Mouse (Mus musculus): ENCODE measurements at regions not wholly inside any gene's neighbourhood (a gene's known extent, or its start where the extent isn't known, plus 50 kb on each side); places are given as distances from the start of the nearest gene placed in this dataset.

DNA sequence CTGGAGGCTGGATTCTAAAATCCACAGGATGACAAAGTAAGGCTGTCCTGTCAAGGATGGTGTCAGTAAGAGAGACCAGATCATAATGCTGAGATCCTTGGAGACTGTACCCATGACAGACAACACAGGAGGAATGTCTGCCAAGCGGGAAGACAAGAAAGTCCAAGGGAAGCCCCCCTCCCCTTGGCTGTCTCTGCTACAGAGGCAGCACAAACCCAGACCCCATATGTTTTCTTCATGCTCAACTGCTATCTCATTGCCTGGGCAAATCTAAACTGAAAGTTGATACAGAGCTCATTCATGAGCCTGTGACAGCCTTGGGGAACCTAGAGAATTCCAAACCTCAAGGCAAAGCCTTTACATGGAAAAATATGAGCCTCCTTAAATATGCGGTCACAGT, 177.7 kb upstream of the Id4 start:
- DNase-seq (ENCODE audit: low spot score in 2 of 2): no peak

DNA sequence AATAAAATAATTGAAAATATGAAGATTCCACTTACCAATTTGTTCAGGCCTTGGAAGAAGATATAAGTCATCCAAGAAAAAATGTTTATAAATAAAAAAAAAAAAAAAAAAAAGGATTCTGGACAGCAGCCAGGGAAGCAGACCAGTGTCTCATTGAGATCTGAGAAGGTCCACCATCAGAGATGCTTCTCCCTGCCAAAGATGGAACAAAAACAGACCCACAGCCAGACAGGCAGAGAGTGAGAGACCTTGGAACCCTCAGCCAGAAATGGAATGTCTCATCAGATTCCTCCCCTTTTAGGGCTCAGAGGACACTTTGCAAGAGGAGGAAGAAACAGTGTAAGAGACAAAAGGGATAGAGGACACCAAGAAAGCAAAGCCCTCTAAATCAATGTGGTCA, 177.2 kb upstream of the Id4 start:
- DNase-seq (ENCODE audit: low spot score in 2 of 2): no peak

DNA sequence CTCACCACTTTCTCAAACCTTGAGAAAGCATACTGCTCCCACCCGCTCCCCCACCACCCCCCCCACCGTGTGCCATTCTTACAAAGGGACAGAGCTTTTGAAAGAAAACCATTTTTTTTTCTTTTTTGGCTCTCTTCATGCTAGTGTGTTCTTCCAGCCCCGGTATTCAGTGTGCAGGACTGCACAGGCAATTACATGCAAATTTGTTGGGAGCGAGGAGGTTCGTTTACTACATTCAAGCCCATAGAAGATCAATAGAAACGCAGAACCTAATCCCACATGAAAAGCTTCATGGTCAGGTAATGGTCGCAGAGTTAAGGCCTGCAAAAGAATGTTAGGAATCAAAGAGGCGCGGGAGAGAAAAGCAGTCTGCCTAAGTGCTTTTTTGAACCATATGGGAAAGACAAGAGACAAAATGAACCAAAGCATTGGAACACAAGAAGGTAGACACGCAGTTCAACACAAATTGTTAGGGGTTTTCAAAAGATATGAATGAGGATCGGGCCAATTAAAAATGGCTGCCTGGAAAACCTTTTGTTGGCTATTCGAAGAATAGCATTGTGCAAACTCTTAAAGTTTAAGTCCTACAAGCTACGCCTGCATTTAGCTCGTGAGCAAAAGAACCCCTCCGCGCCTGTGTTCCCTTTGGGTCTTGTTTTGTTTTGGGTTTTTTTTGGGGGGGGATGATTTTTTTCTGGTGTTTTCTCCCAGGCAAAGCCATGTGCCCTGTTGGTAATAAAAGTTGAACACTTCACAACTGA, 166.6 kb upstream of the Id4 start:
- no peak for DNase-seq (ENCODE audit: low spot score in 2 of 2)

DNA sequence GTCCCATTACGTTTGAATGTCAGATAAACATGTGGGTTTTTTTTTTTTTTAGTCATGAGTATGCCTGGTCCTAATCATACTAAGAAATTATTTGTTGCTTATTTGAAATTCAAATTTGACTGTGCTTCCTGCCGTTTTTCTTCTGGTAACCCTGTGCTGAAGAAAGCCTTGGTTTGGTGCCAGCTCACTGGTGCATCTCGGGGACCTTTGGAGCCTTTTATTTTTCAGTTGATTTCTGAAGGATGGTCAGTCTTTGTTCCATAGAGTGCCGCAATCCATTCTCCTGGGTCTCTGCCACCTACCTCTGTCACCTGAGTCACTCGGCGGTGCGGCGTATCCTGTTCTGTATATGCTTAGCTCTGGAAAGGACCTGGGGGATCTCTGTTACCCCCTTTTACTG, 158.9 kb upstream of the Id4 start:
- no peak for DNase-seq (ENCODE audit: low spot score in 2 of 2)

DNA sequence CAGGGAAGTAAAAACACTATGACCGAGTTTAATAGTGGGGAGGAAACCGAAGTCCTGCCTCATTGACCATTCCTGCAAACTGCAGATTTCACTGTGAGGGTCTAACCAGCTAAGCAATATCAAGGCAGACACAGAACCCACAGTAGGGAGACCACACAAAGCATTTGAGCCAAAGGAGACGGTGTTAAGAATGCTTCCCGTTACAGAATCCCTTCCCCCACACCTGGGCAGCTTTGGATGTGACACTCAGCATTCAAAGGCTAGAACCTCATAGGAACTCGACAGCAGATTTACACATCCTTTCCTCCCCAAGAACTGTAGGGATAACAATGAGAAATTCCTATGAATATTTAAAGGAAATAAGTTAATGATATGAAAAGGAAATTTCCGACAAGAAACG, 158.5 kb upstream of the Id4 start:
- no peak for DNase-seq (ENCODE audit: low spot score in 2 of 2)

DNA sequence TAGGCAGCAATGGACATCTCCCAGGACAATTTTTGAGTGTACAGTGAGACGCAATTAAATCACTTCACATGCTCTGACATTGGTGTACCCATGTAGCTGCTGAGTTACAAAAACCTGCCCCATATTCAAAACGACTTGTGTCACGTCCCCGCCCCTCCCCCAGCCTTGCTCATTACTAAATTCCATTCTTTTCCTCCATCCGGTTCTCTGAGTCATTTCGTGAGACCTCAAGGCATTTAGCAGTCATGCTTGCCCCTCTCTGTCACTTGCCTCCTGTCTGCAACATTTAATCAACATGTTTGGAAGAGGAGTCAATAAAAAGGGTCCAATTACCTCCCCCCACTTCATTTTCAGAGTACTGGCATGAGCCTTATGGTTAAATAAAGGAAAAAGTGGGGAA, 156.3 kb upstream of the Id4 start:
- no peak for DNase-seq (ENCODE audit: low spot score in 2 of 2)

DNA sequence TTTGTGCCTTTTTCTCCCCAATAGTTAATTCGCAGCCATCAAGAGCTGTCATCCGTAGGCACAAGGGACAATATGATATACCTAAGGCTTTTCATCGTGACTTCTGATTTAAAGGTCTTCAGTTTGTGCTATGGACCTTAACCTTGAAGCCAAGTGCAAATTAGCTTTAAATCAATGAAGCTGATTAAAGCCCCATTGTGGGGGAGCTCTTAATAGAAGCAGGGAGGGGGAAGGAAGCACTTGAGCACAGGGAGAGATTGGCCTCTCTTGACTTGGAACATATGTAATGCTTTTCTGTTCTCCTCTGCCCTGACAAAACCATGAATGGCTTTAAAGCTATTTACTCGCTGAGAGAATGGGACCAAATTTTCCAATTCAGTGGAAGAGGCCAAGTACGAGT, 154.1 kb upstream of the Id4 start:
- DNase-seq (ENCODE audit: low spot score in 2 of 2): no peak

DNA sequence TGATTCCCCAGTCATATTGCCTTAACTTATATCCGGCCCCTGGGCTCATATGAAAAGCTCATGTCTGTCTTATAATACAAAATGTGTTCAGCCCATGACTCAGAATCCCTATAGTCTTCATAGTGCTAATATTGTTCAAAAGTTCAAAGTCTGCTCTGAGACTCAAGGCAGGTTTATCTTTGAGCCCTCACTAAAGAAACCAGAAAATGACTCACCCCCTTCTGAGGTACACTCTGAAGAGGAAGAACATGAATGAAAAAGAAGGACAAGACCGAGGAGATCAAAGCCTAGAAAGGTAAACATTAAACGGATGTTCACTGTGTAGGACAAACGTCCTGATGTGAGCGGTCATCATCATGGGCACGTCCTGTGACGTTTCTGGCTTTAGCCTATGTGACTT, 145.1 kb upstream of the Id4 start:
- no peak for DNase-seq (ENCODE audit: low spot score in 2 of 2)

DNA sequence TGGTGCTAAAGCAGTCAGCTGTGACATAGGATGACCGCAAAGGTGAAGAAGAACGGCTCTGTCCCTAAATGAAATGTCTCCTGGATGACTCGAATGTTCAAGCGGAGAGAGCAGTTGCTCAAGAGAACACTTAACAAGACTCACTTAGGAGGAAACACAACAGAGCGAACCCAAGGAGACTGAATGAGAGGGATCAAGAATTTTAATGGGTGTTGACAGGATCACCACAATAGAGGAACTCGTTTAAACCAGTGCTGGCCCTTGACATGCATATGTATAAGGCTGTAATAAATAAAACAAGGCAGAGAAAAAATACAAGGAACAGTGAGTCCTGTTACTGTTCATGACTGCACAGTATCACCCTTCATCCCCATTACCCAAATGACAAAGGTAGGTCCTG, 134.4 kb upstream of the Id4 start:
- peak; percentile 15 to 16 for DNase-seq (ENCODE audit: low spot score in 2 of 2)

DNA sequence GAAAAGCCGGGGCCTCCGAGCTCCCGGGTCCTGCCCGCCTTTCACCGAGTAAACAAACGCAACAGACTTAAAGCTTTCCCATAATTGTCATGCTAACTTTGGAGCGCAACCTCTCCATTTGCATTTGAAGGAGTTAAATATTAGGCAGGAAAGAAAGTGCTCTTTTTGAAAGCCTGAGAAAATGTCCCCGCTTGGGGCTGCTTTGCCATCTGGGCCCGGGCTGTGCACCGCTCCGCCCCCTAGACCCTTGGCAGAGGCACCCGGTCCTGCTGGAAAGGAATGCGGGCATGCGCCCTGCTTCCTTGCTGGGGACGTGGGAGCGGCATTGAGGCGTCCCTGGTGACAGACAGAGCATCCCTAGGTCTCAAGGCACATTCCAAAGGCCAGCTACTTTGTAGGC, 130.3 kb upstream of the Id4 start:
- peak; percentile 35 to 36 for DNase-seq (ENCODE audit: low spot score in 2 of 2)

DNA sequence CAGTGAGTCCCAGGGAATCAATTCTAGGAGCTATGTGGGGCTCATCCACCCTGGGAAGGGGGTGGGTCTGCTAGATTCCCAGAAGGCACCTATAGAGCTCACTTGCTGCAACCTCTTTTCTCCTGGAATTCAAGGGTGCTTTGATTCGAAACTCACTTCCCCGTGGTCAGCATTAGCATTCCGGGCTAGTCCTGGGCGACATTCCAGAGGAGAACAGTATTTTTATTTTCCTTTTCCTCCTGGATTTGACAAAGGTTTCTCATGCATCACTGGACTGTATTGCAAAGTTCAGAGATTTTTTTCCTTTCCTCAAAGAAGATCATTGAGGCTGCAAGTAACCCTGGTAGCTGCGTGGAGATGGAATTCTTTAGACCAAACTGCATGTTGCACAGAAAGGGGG, 129.3 kb upstream of the Id4 start:
- DNase-seq (ENCODE audit: low spot score in 2 of 2): no peak

DNA sequence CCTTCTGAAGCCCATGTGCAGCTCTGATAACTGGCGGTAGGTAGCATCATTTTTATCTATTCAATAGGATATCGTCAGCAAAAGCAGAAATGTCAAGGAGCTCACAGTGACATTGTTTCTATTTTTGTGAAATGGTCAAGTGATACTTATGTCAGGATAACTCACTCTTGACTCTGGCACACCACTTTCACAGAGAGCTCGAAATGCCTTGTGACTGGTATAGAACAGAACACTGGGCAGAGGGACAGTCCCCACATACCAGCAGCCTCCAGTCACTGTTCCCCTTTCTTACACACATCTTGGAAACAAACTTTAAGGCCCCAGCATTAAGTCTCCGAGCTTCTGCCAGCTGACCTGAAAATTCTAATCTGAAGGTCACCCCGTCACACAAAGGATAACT, 115.1 kb upstream of the Id4 start:
- DNase-seq (ENCODE audit: low spot score in 2 of 2): no peak

DNA sequence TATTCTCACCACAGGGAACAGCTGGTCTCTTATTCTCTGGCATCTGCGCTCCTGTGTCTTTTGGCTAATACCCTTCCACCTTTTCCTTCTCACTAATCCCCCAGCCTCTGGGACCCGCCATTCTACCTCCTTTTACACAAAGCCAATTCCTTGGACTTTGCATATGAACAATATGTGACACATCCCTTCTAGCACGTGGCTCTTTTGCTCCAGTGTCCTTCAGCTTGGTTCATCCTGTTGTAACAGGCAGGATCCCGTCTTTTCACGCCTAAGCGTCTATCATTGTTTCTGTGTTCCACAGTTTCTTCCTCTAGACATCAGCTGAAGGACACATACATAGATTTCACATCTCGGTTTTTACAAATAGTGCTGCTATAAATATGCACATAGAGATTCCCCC, 114.0 kb upstream of the Id4 start:
- DNase-seq (ENCODE audit: low spot score in 2 of 2): no peak

DNA sequence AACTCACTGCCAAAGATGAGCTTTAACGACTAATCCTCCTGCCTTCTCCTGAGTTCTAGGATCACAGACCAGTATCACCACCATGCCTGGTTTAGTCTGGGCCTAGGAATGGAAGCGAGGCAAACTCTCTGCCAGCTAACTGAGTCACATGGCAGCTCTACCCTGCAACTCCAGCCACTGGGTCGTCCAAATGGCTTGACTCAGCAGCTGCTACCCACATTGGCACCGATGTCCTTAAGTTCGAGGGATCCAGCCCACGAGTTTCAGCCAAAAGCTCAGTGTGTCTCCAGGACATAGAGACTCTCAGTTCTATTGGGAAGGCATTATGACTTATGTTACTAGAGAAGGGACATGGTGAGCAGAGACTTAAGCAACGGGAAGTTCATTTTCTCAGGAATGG, 107.8 kb upstream of the Id4 start:
- peak in 1 of 2 experiments; percentile 8 for DNase-seq (ENCODE audit: low spot score in 2 of 2)

DNA sequence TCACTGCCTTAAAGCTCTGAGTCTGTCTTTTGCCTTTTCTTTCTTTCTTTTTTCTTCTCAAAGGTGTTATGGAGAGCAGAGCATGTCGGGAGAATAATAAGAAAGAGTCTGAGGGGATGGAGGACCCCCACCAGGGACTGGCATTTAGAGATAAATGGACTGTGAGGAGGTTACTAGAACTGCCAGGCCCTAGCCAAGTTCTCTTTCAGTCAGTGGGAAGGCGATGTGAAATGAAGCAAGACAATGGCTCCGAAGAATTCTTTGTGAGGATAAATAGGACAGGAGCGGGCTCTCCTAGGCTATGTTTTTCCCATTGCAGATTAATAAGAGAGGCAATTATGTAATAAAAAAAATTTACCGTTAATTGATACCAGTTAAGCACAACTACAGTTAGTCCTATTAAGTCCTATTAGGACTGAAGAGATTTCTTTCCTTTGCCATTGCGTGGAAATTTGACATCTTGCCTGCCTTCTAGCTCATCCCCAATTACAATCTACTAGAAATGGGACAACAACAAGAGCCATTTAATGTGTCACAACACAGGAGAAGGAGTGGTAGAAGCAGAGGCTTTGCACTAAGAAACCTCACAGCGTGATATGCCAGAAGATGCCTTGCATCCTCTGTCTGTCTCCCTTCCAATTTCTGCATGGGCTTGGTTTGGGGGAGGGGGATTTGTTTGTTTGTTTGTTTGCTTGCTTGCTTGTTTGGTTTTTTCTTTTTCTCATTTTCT, 107.2 kb upstream of the Id4 start:
- no peak for DNase-seq (ENCODE audit: low spot score in 2 of 2)

DNA sequence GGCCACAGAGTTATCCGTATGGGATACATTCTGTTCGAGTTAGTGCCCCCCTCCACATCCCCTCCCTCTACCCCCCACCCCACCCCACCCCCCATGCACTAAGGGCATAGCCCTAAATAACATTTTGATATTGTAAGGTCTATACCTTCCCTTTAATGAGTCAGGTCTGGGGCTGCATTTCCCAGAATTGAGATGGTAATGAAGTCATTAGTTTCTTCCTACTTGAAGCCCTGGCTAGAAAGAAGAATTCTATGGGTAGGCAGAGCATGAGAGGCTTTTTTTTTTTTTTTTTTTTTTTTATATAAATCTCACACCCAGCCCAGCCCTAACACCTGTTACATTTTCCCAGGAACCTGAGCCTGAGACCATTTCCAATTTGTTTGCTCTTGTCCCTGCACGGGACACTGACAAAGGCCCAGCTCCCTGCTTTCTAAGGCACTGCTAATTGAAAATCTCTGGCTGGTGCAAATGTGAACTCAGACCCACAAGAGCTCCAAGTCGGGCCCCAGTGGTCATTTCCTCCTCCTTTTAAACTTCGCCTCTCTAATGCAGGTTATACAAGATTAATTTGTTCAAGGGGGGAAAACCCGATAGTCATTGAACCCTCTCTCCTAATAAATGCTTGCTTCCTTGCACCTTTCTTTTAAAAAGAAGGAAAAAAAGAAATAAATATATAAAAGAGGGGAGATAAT, 106.5 kb upstream of the Id4 start:
- DNase-seq (ENCODE audit: low spot score in 2 of 2): no peak

DNA sequence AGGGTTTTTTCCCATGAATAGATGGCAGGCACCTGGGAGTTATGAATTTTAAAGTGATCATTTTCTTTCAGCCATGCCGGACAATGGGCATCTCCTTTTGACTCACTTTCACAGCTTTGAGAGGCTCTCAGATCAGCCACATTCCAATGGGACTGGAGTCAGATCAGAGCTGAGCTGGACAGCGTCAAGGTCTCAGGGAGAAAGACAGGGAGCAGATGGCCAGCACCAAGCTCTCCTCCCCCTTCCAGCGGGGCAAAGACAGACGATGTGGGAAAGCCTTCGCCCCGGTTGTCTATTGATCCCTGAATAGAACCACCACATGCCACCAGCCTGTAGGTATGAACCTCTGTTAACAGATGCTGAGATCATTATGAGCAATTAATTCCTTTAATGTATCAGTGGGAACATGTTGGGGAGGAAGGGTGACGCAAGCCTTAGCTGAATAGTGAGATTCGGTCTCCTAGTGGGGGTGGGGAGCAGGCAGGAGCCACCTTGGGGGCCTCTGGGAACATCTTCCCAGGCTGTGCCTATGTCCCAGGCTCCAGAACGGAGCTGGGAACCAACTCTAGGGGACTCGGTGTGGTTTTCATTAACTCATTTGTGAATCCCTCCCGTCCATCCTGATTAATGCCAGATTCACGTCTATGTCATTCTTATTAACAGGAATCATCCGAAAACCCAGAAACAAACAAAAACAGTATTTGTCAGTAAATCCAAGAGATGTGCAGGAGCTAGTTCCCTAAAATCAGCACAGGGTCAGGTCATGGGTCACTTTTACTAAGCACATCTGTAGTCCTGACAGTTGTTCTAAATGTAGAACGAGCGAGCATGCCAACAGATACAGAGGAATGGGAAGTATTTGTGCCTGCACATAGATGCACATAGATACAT, 101.8 kb upstream of the Id4 start:
- DNase-seq (ENCODE audit: low spot score in 2 of 2): no peak

DNA sequence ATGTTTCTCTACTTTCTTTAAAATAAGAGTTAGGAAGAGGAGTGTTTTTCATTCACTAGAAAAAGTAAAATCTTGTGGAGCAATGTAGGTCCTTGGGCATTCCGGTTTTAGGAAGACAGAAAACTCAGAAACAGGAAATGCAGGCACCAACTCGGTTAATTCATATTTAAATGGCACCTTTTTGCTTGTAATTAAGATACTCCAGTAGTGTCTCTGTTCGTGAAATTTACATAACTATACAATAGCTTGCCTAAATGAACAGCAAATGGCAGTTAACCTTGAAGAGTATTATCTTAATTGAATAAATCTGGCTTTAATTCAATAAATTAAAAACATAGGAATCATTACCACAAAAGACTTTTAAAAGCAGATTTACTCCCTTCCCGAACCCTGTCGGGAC, 100.9 kb upstream of the Id4 start:
- no peak for DNase-seq (ENCODE audit: low spot score in 2 of 2)

DNA sequence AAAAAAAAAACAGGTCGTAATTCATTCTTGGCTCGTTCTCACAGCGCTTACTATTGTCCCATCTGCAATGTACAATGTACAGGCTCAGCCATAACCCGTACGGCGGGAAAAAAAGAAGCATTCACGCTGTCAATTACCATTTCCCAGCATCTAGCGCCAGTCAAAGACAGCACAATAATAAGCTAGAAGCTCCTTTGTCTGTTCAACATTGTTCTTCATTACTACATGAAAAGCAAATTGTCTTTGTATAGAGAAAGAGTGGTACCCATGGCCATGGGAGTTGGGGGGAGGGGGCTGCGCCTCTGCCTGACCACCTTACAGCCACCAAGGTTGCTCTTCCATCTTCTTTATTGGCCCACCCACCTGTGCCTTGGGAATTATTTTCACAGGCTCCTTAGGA, 99.7 kb upstream of the Id4 start:
- DNase-seq (ENCODE audit: low spot score in 2 of 2): no peak

DNA sequence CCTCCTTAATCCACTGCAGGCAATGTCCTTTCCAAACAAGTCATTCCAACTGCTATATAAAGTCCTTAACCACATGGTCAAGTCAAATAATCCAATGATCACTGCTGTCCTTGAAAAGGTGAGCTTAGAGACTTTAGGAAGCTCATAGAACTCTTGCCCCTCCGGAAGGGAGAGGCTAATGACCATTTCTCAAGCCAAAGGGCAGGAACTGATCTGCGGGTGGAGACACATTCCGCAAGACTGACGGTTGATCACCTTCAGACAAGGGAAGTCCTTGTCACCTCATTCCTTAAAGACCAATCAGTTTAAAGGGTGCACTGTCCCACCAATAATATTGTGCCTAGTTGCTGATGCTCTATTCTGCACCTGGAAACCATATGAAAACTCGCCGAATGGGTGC, 96.4 kb upstream of the Id4 start:
- no peak for DNase-seq (ENCODE audit: low spot score in 2 of 2)

DNA sequence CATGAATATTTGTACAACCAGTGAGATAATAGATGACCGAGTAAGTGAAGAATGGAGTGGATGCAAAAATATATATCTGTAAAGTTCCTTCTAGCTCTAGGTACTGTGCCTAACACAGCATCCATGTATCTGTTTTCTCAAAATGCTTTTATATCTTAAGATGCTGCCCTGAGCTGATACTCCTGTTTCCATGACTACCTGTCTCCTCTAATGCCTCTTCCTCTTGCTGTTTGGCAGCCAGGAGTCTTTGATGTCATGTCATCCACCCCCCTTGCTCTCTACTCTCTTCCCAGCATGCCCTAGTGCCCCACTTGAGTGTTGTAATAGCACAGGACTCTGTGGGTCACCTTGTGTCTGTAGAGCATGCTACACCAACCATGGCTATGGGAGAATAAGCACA, 95.2 kb upstream of the Id4 start:
- no peak for DNase-seq (ENCODE audit: low spot score in 2 of 2)

DNA sequence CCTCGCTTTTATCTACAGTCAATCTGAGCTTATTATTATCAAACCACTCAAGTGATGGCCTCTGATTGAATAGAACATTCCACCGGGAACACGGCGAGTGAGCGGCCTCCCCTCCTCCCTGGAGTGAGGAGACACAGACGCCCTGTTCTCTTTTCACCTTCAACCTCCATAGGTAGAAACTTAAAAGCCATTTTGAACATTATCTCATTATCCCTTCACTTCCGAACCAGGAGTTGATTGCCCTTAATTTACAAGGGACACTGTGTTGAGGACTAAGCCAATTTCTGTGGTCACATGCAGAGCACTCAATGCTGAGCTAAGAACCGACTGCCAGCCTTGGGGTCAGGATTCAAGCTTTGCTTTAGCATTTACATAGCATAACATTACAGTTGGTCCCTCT, 93.1 kb upstream of the Id4 start:
- DNase-seq (ENCODE audit: low spot score in 2 of 2): no peak

All from left cerebral cortex, adult 9 months (tissue).